Mouse (Mus musculus) right cerebral cortex, postnatal 4 days (tissue): ENCODE results near the gene Chrnb2.

Experiments
- DNase-seq: peaks from one replicate; pipeline ENCODE4 v3.0.0-alpha.2; 2022

Chrnb2 gene

GRCm38 (mm10) chr3:89774236-89774960 lies 10.0 kb upstream of the Chrnb2 start:
- no peak for DNase-seq

- DNase-seq = no peak
Measured at GRCm38 (mm10) chr3:89773740-89774211, 9.3 kb upstream of the Chrnb2 start.

GRCm38 (mm10) chr3:89772968-89773709 lies 8.7 kb upstream of the Chrnb2 start, which contains the start of gene Ube2q1:
Ube2q1 (plus strand) TSS chr3:89773616.
- peak; percentile 96 for DNase-seq

- peak; percentile 72 for DNase-seq
Measured at GRCm38 (mm10) chr3:89772588-89772967, 8.1 kb upstream of the Chrnb2 start.

- no peak for DNase-seq
Measured at GRCm38 (mm10) chr3:89770425-89771002, 6.1 kb upstream of the Chrnb2 start.

- no peak for DNase-seq
Measured at GRCm38 (mm10) chr3:89769584-89769983, 5.2 kb upstream of the Chrnb2 start.

- no peak for DNase-seq
Measured at GRCm38 (mm10) chr3:89759786-89760185, 4.6 kb downstream of the Chrnb2 start.

- DNase-seq = no peak
Measured at GRCm38 (mm10) chr3:89757851-89758250, 6.6 kb downstream of the Chrnb2 start.

- DNase-seq = no peak
Measured at GRCm38 (mm10) chr3:89755283-89755682, 9.1 kb downstream of the Chrnb2 start.

- DNase-seq = peak; percentile 47
Measured at GRCm38 (mm10) chr3:89752307-89752706, 12.1 kb downstream of the Chrnb2 start.

GRCm38 (mm10) chr3:89738509-89738908 lies 25.9 kb downstream of the Chrnb2 start:
- no peak for DNase-seq

GRCm38 (mm10) chr3:89732091-89732490 lies 32.3 kb downstream of the Chrnb2 start:
- DNase-seq = no peak

GRCm38 (mm10) chr3:89730350-89731331 lies 33.8 kb downstream of the Chrnb2 start:
- no peak for DNase-seq

- DNase-seq = no peak
Measured at GRCm38 (mm10) chr3:89728848-89729247, 35.6 kb downstream of the Chrnb2 start.

GRCm38 (mm10) chr3:89727028-89727427 lies 37.4 kb downstream of the Chrnb2 start:
- DNase-seq = no peak

GRCm38 (mm10) chr3:89723400-89724084 lies 40.9 kb downstream of the Chrnb2 start:
- DNase-seq = no peak

GRCm38 (mm10) chr3:89722032-89722431 lies 42.4 kb downstream of the Chrnb2 start:
- DNase-seq = no peak

- no peak for DNase-seq
Measured at GRCm38 (mm10) chr3:89715967-89716256, 48.5 kb downstream of the Chrnb2 start.

- DNase-seq = peak; percentile 65
Measured at GRCm38 (mm10) chr3:89715207-89715966, 49.0 kb downstream of the Chrnb2 start.

- peak; percentile 91 for DNase-seq
Measured at GRCm38 (mm10) chr3:89714359-89715206, 49.8 kb downstream of the Chrnb2 start, which contains the start of gene Adar. Adar (plus strand) TSS chr3:89715022.
